Mouse (Mus musculus) granulocyte monocyte progenitor cell, adult 5-6 weeks (primary cell): ENCODE measurements around the gene Nup62. TPM values are rescaled to one million over a fixed set of nuclear protein-coding genes. Genes with fewer than 3 reads are reported as not detected.
A peak's percentile ranks its signal among the peaks of the same experiment; 100 is the strongest.

Experiments used
- ATAC-seq: replicated peaks from 2 replicates; pipeline ENCODE4 v1.8.0; 2016; ENCODE audit warnings: mild to moderate bottlenecking, moderate TSS enrichment, inconsistent platforms; ENCODE audit not compliant: poor library complexity, severe bottlenecking
- total RNA-seq, 2 experiments: library from RNA; stranded (forward) in 1 of 2; stranded (reverse) in 1 of 2; fragments of 200-712, 200-1000 nt in 1 of 2; fragments of >200 nt in 1 of 2; fragmentation: Nextera tagmentation in 1 of 2; gene quantifications; 2 replicates each; pipeline ENCODE4 v1.2.3; 2014 to 2017

The Nup62 gene
- total RNA-seq (2014; fragmentation: Nextera tagmentation) (81.8 and 83.0 TPM in 2 replicates), total RNA-seq (2017) (120 and 167 TPM in 2 replicates)

- peak; percentile 86 for ATAC-seq
These were observed at the start of gene Nup62, which contains the start of gene Il4i1 for GRCm38 (mm10) chr7:44815721-44816469. Gene Nup62 (plus strand): TSS chr7:44816088. Gene Il4i1 (plus strand): TSS chr7:44816387.

GRCm38 (mm10) chr7:44768129-44768528 lies 47.8 kb upstream of the Nup62 start:
- no peak for ATAC-seq

- ATAC-seq = peak; percentile 70
These were observed 45.8 kb upstream of the Nup62 start for GRCm38 (mm10) chr7:44770046-44770578.

GRCm38 (mm10) chr7:44772591-44773204 lies 43.2 kb upstream of the Nup62 start:
- ATAC-seq = no peak

- ATAC-seq = no peak
These were observed 38.9 kb upstream of the Nup62 start for GRCm38 (mm10) chr7:44776849-44777498.

GRCm38 (mm10) chr7:44780101-44780500 lies 35.8 kb upstream of the Nup62 start:
- no peak for ATAC-seq

GRCm38 (mm10) chr7:44789531-44789930 lies 26.4 kb upstream of the Nup62 start:
- ATAC-seq = no peak

GRCm38 (mm10) chr7:44790066-44790465 lies 25.8 kb upstream of the Nup62 start:
- no peak for ATAC-seq

- no peak for ATAC-seq
These were observed 23.1 kb upstream of the Nup62 start for GRCm38 (mm10) chr7:44792781-44793180.

GRCm38 (mm10) chr7:44808927-44809326 lies 7.0 kb upstream of the Nup62 start:
- no peak for ATAC-seq

- ATAC-seq = no peak
These were observed 6.4 kb upstream of the Nup62 start for GRCm38 (mm10) chr7:44809466-44809865.

- ATAC-seq = no peak
These were observed 5.5 kb upstream of the Nup62 start for GRCm38 (mm10) chr7:44810365-44810764.

- no peak for ATAC-seq
These were observed 4.9 kb upstream of the Nup62 start for GRCm38 (mm10) chr7:44810819-44811557.

GRCm38 (mm10) chr7:44812651-44813325 lies 3.1 kb upstream of the Nup62 start:
- no peak for ATAC-seq

GRCm38 (mm10) chr7:44813985-44814384 lies 1.9 kb upstream of the Nup62 start:
- ATAC-seq = no peak

- no peak for ATAC-seq
These were observed 1.5 kb upstream of the Nup62 start for GRCm38 (mm10) chr7:44814423-44814822.

GRCm38 (mm10) chr7:44814952-44815553 lies 835 bp upstream of the Nup62 start:
- no peak for ATAC-seq

- peak; percentile 10; the same call in 1 of the 2 replicates for ATAC-seq
These were observed 658 bp downstream of the Nup62 start, which contains the start of gene Atf5 for GRCm38 (mm10) chr7:44816470-44817021. Gene Atf5 (minus strand): TSS chr7:44816658.

- no peak for ATAC-seq
These were observed 1.6 kb downstream of the Nup62 start for GRCm38 (mm10) chr7:44817441-44817840.
